Mouse (Mus musculus) bone marrow, adult 2 months (tissue): ENCODE results near the gene Pepd.

Experiments
- CTCF ChIP-seq: fragments of 200-500 bp; IDR thresholded peaks from 2 replicates; pipeline ENCODE4 v1.5.1; 2011; ENCODE audit warnings: low read length, control low read depth; ENCODE audit not compliant: control insufficient read depth, insufficient read depth
- POLR2A ChIP-seq: fragments of 200-500 bp; IDR thresholded peaks from 2 replicates; pipeline ENCODE4 v1.6.1; 2011; ENCODE audit warnings: low read depth, mild to moderate bottlenecking, control low read depth, low read length, borderline replicate concordance; ENCODE audit not compliant: control insufficient read depth

GRCm38 (mm10) chr7:34981803-34982202 lies 69.6 kb downstream of the Pepd start:
- no peak for TF ChIP-seq CTCF
- no peak for TF ChIP-seq POLR2A
